In the genomic region with DNA sequence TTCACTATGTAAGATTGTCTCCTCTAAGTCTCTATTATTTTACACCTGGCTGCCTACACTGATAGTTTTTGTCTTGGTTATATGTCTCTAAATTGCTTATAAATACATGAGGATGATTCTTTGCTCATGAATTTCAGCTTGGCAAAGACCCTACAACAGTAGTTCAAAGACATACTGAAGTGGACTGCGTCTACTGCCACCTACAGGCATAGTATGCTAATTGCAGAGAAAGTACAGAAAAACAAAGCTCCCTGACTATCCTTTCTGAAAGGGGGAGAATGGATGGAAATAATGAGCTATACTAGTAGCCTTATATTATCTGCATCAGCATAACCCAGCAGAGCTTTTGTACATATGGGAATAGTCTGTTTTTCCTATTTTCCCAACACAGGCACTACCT, we compare ENCODE assay signal across 14 mouse cellular contexts.
A peak's percentile ranks its signal among the peaks of the same experiment; 100 is the strongest.
DNase-seq lines count a peak whose midpoint lies in the region; ATAC-seq and TF ChIP-seq lines count a peak whose summit lies in the region.
"Had no signal": no experiment of that assay in that cellular context is flagged by ENCODE, and none has a peak within 500 bp of the region (broad histone marks: within the 10 kb centered on the region; RNA-seq: fewer than 3 reads in every experiment).

No protein-coding gene starts in this region.

- no peak for DNase-seq in hindbrain, postnatal 0 days (ENCODE audit: low spot score)
- no peak for DNase-seq in hindbrain, embryonic 14.5 days (ENCODE audit: low spot score)
- DNase-seq in lung, postnatal 0 days (ENCODE audit: low spot score) = no peak
- no peak for DNase-seq in lung, postnatal 14 days
- DNase-seq in NIH3T3 (ENCODE audit: low read depth) = peak; percentile 46
- peak; percentile 22 for DNase-seq in skeletal muscle tissue, adult 2 months (ENCODE audit: low read depth, low spot score)
- DNase-seq in right cerebral cortex, postnatal 14 days = no peak
- DNase-seq: heart, adult 18-20 months; liver, embryonic 13.5 days; thymus, postnatal 4 days had no signal

- H3K9me3 ChIP-seq in hindbrain, postnatal 0 days (ENCODE audit: low read length) = no peaks in the 10 kb centered on the region
- no peaks in the 10 kb centered on the region for H3K9me3 ChIP-seq in hindbrain, embryonic 14.5 days (ENCODE audit: control insufficient read depth, low read length)
- H3K9me3 ChIP-seq in lung, postnatal 0 days (ENCODE audit: low read length) = no peaks in the 10 kb centered on the region
- H3K9me3 ChIP-seq: liver, embryonic 13.5 days; stomach, embryonic 15.5 days had no signal

- no peak overlapping the region for H3K27ac ChIP-seq in hindbrain, postnatal 0 days
- no peak overlapping the region for H3K27ac ChIP-seq in hindbrain, embryonic 14.5 days
- no peak overlapping the region for H3K27ac ChIP-seq in lung, postnatal 0 days (ENCODE audit: low read length)
- H3K27ac ChIP-seq: liver, embryonic 13.5 days; stomach, embryonic 15.5 days had no signal

- TF ChIP-seq EP300 in lung, postnatal 0 days (IDR thresholded peaks at IDR 0.05) = no peak

- TF ChIP-seq CTCF in hindbrain, postnatal 0 days (IDR thresholded peaks at IDR 0.05; ENCODE audit: low read depth) = peak; percentile 40; the same call in 1 of the 2 replicates
- peak; percentile 36 for TF ChIP-seq CTCF in lung, postnatal 0 days (IDR thresholded peaks at IDR 0.05)

- 57% methylated on average over 1 of the region's 1 CpGs for WGBS in hindbrain, postnatal 0 days
- 35% methylated on average over 1 of the region's 1 CpGs for WGBS in hindbrain, embryonic 14.5 days
- 27% methylated on average over 1 of the region's 1 CpGs for WGBS in lung, postnatal 0 days

- no peak overlapping the region for H3K4me3 ChIP-seq in hindbrain, postnatal 0 days (ENCODE audit: low read length)
- H3K4me3 ChIP-seq in hindbrain, embryonic 14.5 days (replicated peaks; ENCODE audit: low read length) = no peak overlapping the region
- no peak overlapping the region for H3K4me3 ChIP-seq in lung, postnatal 0 days (ENCODE audit: low read depth, low read length)
- H3K4me3 ChIP-seq: liver, embryonic 13.5 days; myocyte; stomach, embryonic 15.5 days had no signal

- H3K4me2 ChIP-seq in hindbrain, postnatal 0 days (ENCODE audit: low read depth, low read length) = no peak overlapping the region
- no peak overlapping the region for H3K4me2 ChIP-seq in hindbrain, embryonic 14.5 days (replicated peaks)
- H3K4me2 ChIP-seq in lung, postnatal 0 days (replicated peaks; ENCODE audit: low read depth, low read length) = no peak overlapping the region
- H3K4me2 ChIP-seq: liver, embryonic 13.5 days; stomach, embryonic 15.5 days had no signal

- no peaks in the 10 kb centered on the region for H3K36me3 ChIP-seq in hindbrain, postnatal 0 days (ENCODE audit: insufficient read depth, low read length)
- H3K36me3 ChIP-seq in hindbrain, embryonic 14.5 days (replicated peaks; ENCODE audit: control insufficient read depth, insufficient read depth) = no peaks in the 10 kb centered on the region; the same call in 1 of the 2 replicates
- no peaks in the 10 kb centered on the region for H3K36me3 ChIP-seq in lung, postnatal 0 days (ENCODE audit: insufficient read depth, low read length)
- H3K36me3 ChIP-seq: liver, embryonic 13.5 days; stomach, embryonic 15.5 days had no signal

- no peak overlapping the region for H3K9ac ChIP-seq in hindbrain, postnatal 0 days (replicated peaks; ENCODE audit: low read length)
- H3K9ac ChIP-seq in hindbrain, embryonic 14.5 days = no peak overlapping the region
- H3K9ac ChIP-seq in lung, postnatal 0 days (replicated peaks; ENCODE audit: low read depth) = no peak overlapping the region
- H3K9ac ChIP-seq: liver, embryonic 13.5 days; stomach, embryonic 15.5 days had no signal

- no peak for ATAC-seq in hindbrain, postnatal 0 days
- no peak for ATAC-seq in hindbrain, embryonic 14.5 days (ENCODE audit: low FRiP score)
- no peak for ATAC-seq in lung, postnatal 0 days
- ATAC-seq: activated CD4-positive, CD25-positive, alpha-beta regulatory T cell, adult 4 months had no signal

- no peaks in the 10 kb centered on the region for H3K27me3 ChIP-seq in hindbrain, postnatal 0 days (ENCODE audit: insufficient read depth, low read length)
- no peaks in the 10 kb centered on the region for H3K27me3 ChIP-seq in hindbrain, embryonic 14.5 days (ENCODE audit: control insufficient read depth, insufficient read depth, low read length)
- H3K27me3 ChIP-seq in lung, postnatal 0 days (replicated peaks; ENCODE audit: insufficient read depth, low read length) = no peaks in the 10 kb centered on the region
- H3K27me3 ChIP-seq: CH12.LX; liver, embryonic 13.5 days; stomach, embryonic 15.5 days had no signal

- H3K4me1 ChIP-seq in hindbrain, postnatal 0 days (ENCODE audit: insufficient read depth, low read length) = no peaks in the 10 kb centered on the region
- H3K4me1 ChIP-seq in hindbrain, embryonic 14.5 days (replicated peaks; ENCODE audit: control insufficient read depth, insufficient read depth, low read length) = no peaks in the 10 kb centered on the region
- H3K4me1 ChIP-seq in lung, postnatal 0 days (ENCODE audit: insufficient read depth, low read depth, low read length) = no peaks in the 10 kb centered on the region
- H3K4me1 ChIP-seq: liver, embryonic 13.5 days; stomach, embryonic 15.5 days had no signal

Comparison
In these comparisons a context has a peak if more than half of its experiments do, and no peak if none do; other contexts are left out.
1. DNase-seq: peak in NIH3T3 (single experiment) and skeletal muscle tissue, adult 2 months (single experiment); none in hindbrain, postnatal 0 days (single experiment), hindbrain, embryonic 14.5 days (single experiment), lung, postnatal 0 days (single experiment), lung, postnatal 14 days (single experiment) and right cerebral cortex, postnatal 14 days (single experiment).